Mouse (Mus musculus) megakaryocyte, adult 5-6 weeks (primary cell): ENCODE results near the gene Btbd10. TPM values are rescaled to one million over a fixed set of nuclear protein-coding genes. Genes with fewer than 3 reads are reported as not detected.

Experiments
- ATAC-seq: 2 replicates; pipeline ENCODE4 v1.8.0; 2016; ENCODE audit warnings: mild to moderate bottlenecking, inconsistent platforms; ENCODE audit not compliant: poor library complexity, severe bottlenecking
- total RNA-seq, 2 experiments: library from RNA; stranded (forward) in 1 of 2; stranded (reverse) in 1 of 2; fragments of 153-499, 151-499 nt in 1 of 2; fragments of 221-1000, 200-1000 nt in 1 of 2; gene quantifications; 2 replicates each; pipeline versions ENCODE4 v1.2.3 to v1.2.4; 2015 to 2017

Btbd10 gene
- total RNA-seq, 2 experiments from 2014 or later = 24.2 to 30.9 TPM

GRCm38 (mm10) chr7:113295077-113295890 is 73.9 kb downstream of the Btbd10 start:
- ATAC-seq = peak; percentile 69

- no peak for ATAC-seq
Measured at GRCm38 (mm10) chr7:113294598-113294997, 74.6 kb downstream of the Btbd10 start.

- no peak for ATAC-seq
Measured at GRCm38 (mm10) chr7:113292193-113292592, 77.0 kb downstream of the Btbd10 start.

GRCm38 (mm10) chr7:113291741-113292140 is 77.5 kb downstream of the Btbd10 start:
- ATAC-seq = no peak

GRCm38 (mm10) chr7:113289211-113289610 is 80.0 kb downstream of the Btbd10 start:
- peak; percentile 45 for ATAC-seq

- ATAC-seq = no peak
Measured at GRCm38 (mm10) chr7:113285405-113285804, 83.8 kb downstream of the Btbd10 start.

- no peak for ATAC-seq
Measured at GRCm38 (mm10) chr7:113279246-113279645, 89.9 kb downstream of the Btbd10 start.

GRCm38 (mm10) chr7:113278493-113278892 is 90.7 kb downstream of the Btbd10 start:
- no peak for ATAC-seq

- no peak for ATAC-seq
Measured at GRCm38 (mm10) chr7:113277245-113277644, 91.9 kb downstream of the Btbd10 start.

- ATAC-seq = no peak
Measured at GRCm38 (mm10) chr7:113272338-113272997, 96.7 kb downstream of the Btbd10 start.

GRCm38 (mm10) chr7:113270991-113271390 is 98.2 kb downstream of the Btbd10 start:
- no peak for ATAC-seq

- no peak for ATAC-seq
Measured at GRCm38 (mm10) chr7:113270551-113270950, 98.6 kb downstream of the Btbd10 start.

- no peak for ATAC-seq
Measured at GRCm38 (mm10) chr7:113269921-113270320, 99.3 kb downstream of the Btbd10 start.

GRCm38 (mm10) chr7:113269081-113269480 is 100.1 kb downstream of the Btbd10 start:
- ATAC-seq = peak; percentile 45

GRCm38 (mm10) chr7:113268287-113268686 is 100.9 kb downstream of the Btbd10 start:
- ATAC-seq = peak; percentile 80

Other genes with a start within 250 kb of the Btbd10 start
- gene Arntl, start 161.9 kb downstream of the Btbd10 start, total RNA-seq (2015) = 7.3 and 8.9 TPM in 2 replicates
- 8.3 and 9.5 TPM in 2 replicates for gene Arntl, start 161.9 kb downstream of the Btbd10 start, total RNA-seq (2017)
- gene Pth, start 19.2 kb upstream of the Btbd10 start, total RNA-seq (2015) = not detected in 2 replicates
- not detected in 2 replicates for gene Pth, start 19.2 kb upstream of the Btbd10 start, total RNA-seq (2017)
- 228 and 233 TPM in 2 replicates for gene Far1, start 144.4 kb upstream of the Btbd10 start, total RNA-seq (2015)
- gene Far1, start 144.4 kb upstream of the Btbd10 start, total RNA-seq (2017) = 225 and 231 TPM in 2 replicates